Mouse (Mus musculus): Measurements from ENCODE around the gene Arhgap6.

GRCm38 (mm10) chrX:169123115-169123772 lies 328.3 kb downstream of the Arhgap6 start:
- no peak for TF ChIP-seq GATA1 (IDR thresholded peaks at IDR 0.05; ENCODE audit: borderline replicate concordance, low read length)
- TF ChIP-seq FLI1 (IDR thresholded peaks at IDR 0.05; ENCODE audit: low read length): no peak
